ENCODE assay signal across 8 mouse cellular contexts in genomic region chrX:13710174-13710573, GRCm38 (mm10). TPM values are rescaled to one million over a fixed set of nuclear protein-coding genes. Genes with fewer than 3 reads are reported as not detected.
DNase-seq lines count a peak whose midpoint lies in the region; ATAC-seq and TF ChIP-seq lines count a peak whose summit lies in the region.
"Had no signal": no experiment of that assay in that cellular context is flagged by ENCODE, and none has a peak within 500 bp of the region (broad histone marks: within the 10 kb centered on the region; RNA-seq: fewer than 3 reads in every experiment).

No protein-coding gene starts in this region.

- 0 out of 2 replicates have a peak, but pooled peaks have one; percentile 30 for ATAC-seq in embryonic facial prominence, embryonic 14.5 days (ENCODE audit: low read depth)
- ATAC-seq in lung, postnatal 0 days: no peak

- WGBS in embryonic facial prominence, embryonic 14.5 days: 35% methylated on average over 2 of the region's 2 CpGs
- 24% methylated on average over 2 of the region's 2 CpGs for WGBS in lung, postnatal 0 days

- no peaks in the 10 kb centered on the region for H3K4me1 ChIP-seq in embryonic facial prominence, embryonic 14.5 days (ENCODE audit: control insufficient read depth, insufficient read depth, low read length)
- no peaks in the 10 kb centered on the region for H3K4me1 ChIP-seq in lung, postnatal 0 days (ENCODE audit: insufficient read depth, low read depth, low read length)
- H3K4me1 ChIP-seq: stomach, embryonic 15.5 days had no signal

- peak; percentile 89 for TF ChIP-seq CTCF in lung, postnatal 0 days (IDR thresholded peaks at IDR 0.05)

- TF ChIP-seq EP300 in lung, postnatal 0 days (IDR thresholded peaks at IDR 0.05): no peak

- H3K9me3 ChIP-seq in embryonic facial prominence, embryonic 14.5 days (ENCODE audit: control insufficient read depth, low read length): no peaks in the 10 kb centered on the region
- H3K9me3 ChIP-seq in lung, postnatal 0 days (ENCODE audit: low read length): no peaks in the 10 kb centered on the region
- H3K9me3 ChIP-seq: stomach, embryonic 15.5 days had no signal

- H3K9ac ChIP-seq in embryonic facial prominence, embryonic 14.5 days (ENCODE audit: low read depth, low read length): no peak overlapping the region
- H3K9ac ChIP-seq in lung, postnatal 0 days (replicated peaks; ENCODE audit: low read depth): no peak overlapping the region
- H3K9ac ChIP-seq: stomach, embryonic 15.5 days had no signal

- no peak overlapping the region for H3K27ac ChIP-seq in embryonic facial prominence, embryonic 14.5 days (replicated peaks; ENCODE audit: low read depth, low read length)
- H3K27ac ChIP-seq in lung, postnatal 0 days (ENCODE audit: low read length): no peak overlapping the region
- H3K27ac ChIP-seq: stomach, embryonic 15.5 days had no signal

- no peaks in the 10 kb centered on the region for H3K36me3 ChIP-seq in embryonic facial prominence, embryonic 14.5 days (ENCODE audit: control insufficient read depth, insufficient read depth, low read length)
- H3K36me3 ChIP-seq in lung, postnatal 0 days (ENCODE audit: insufficient read depth, low read length): no peaks in the 10 kb centered on the region
- H3K36me3 ChIP-seq: stomach, embryonic 15.5 days had no signal

- no peak overlapping the region for H3K4me3 ChIP-seq in embryonic facial prominence, embryonic 14.5 days (ENCODE audit: low read depth, low read length)
- no peak overlapping the region for H3K4me3 ChIP-seq in lung, postnatal 0 days (ENCODE audit: low read depth, low read length)
- H3K4me3 ChIP-seq: stomach, embryonic 15.5 days had no signal

- peak; percentile 6 to 34 for DNase-seq in urinary bladder, postnatal 36 days (ENCODE audit: low spot score in 2 of 2)
- no peak for DNase-seq in urinary bladder, adult 2 months (ENCODE audit: low spot score)
- DNase-seq in adrenal gland, postnatal 14 days: peak; percentile 53
- peak; percentile 48 for DNase-seq in embryonic facial prominence, embryonic 14.5 days (ENCODE audit: low spot score)
- DNase-seq in kidney, postnatal 14 days: peak; percentile 53
- peak; percentile 56 for DNase-seq in lung, postnatal 0 days (ENCODE audit: low spot score)
- DNase-seq in right cerebral cortex, adult 2 months (ENCODE audit: low spot score in 2 of 2): peak; percentile 65 to 74

- no peak overlapping the region for H3K4me2 ChIP-seq in embryonic facial prominence, embryonic 14.5 days (ENCODE audit: low read depth, low read length)
- no peak overlapping the region for H3K4me2 ChIP-seq in lung, postnatal 0 days (replicated peaks; ENCODE audit: low read depth, low read length)
- H3K4me2 ChIP-seq: stomach, embryonic 15.5 days had no signal

- no peaks in the 10 kb centered on the region for H3K27me3 ChIP-seq in embryonic facial prominence, embryonic 14.5 days (replicated peaks; ENCODE audit: control insufficient read depth, insufficient read depth, low read length)
- no peaks in the 10 kb centered on the region for H3K27me3 ChIP-seq in lung, postnatal 0 days (replicated peaks; ENCODE audit: insufficient read depth, low read length)
- H3K27me3 ChIP-seq: stomach, embryonic 15.5 days had no signal

RNA-seq across cellular contexts. Expression of gene Gpr82, which starts 49.0 kb away (rescaled TPM):
- polyA plus RNA-seq in urinary bladder, adult 2 months (2012; rRNA removed): 0.12 and 0.15 TPM in 2 replicates
- total RNA-seq in adrenal gland, postnatal 14 days (2021): not detected in 2 replicates
- 0.07 and 0.39 TPM in 2 replicates for polyA plus RNA-seq in embryonic facial prominence, embryonic 14.5 days (2014; fragmentation: Nextera tagmentation; extraction: Ambion mirVana)
- 0.07 and 0.32 TPM in 2 replicates for polyA plus RNA-seq in lung, postnatal 0 days (2015; fragmentation: Nextera tagmentation; extraction: Ambion mirVana)
